Mouse (Mus musculus) urinary bladder, postnatal 25 days (tissue): Measurements from ENCODE around the gene Frk.
A peak's percentile ranks its signal among the peaks of the same experiment; 100 is the strongest.
"Not testable (repeated sequence)": the region's sequence is repeated elsewhere in the genome, so short reads cannot be mapped to it uniquely, and the experiment has no call there.

Experiments used
- DNase-seq: peaks from one replicate; pipeline ENCODE4 v3.0.0; 2022; ENCODE audit warnings: low spot score

Gene Frk

DNA sequence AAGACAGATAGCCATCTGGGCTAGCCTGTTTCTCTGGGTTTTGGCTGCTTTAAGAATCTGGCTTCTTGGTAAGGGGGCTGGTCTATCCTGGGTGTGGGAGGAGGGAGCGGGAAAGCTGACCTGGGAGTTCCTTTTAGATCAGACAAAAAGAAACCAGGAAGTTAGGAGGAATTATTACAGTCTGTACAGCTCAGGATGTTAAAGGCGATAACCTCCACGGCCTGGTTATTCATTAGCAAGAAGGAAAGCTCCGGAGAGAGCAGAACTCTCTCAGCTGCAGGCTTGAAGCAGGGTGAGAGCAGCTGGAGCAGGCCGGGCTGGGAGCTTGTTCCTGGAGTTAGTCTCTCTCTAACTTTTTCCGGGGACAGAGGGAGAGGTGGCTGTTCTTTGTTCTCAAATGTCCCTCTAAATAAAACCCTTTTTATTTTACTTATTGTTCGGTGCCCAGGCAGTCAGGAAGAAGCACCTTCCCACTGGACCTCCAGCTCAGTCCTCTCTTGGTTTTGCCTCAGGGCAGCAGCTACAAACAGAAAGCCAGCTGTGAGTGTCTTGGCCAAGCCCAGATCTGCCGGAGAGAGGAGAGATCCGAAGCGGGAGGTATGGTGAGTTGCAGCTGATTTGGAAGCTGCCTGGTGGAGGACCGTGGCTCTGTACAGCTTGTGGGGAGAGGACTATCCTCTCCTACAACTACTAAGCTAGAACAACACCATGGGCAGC lies at the start of gene Frk:
Gene Frk (plus strand): TSS at position 103 of the 717 bp plus-strand sequence.
- peak; percentile 36 for DNase-seq

DNA sequence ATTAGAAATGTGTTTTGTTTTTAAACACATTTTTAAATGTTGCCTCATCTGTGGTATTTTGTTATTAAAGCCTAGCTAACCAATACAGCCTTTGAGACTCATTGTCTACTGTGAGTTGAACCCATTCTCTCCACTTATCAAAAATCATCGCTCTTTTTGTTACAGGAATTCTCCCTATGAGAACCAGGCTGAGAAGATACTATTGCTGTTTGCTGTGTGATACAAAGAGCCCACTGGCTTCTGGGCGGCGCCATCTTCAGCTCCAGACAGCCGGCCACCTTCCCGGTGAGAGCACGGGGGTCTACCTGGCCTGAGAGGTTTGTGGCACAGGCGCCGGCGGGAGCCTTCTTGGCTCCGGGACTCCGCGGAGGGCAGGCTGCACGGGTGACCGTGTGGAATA lies 49.0 kb upstream of the Frk start:
- not testable (repeated sequence) for DNase-seq

DNA sequence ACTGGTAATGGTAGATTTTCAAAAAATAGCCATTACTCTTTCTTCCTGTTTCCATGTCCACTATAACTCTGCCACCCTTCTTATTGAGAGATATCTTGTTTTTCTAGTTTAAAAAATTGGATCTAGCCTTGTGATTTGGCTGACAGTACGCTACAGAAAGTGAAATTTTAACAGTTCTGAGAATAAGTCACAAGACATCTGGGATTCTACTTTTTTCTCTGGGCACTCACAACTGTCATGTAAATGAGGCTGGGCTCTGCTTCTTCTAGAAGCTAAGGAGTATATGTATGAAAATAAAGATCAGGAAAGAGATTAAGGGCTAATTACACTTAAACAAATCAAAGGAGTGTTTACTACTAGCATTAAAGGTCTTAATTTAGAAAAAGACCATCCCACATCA lies 33.7 kb upstream of the Frk start:
- DNase-seq: no peak

DNA sequence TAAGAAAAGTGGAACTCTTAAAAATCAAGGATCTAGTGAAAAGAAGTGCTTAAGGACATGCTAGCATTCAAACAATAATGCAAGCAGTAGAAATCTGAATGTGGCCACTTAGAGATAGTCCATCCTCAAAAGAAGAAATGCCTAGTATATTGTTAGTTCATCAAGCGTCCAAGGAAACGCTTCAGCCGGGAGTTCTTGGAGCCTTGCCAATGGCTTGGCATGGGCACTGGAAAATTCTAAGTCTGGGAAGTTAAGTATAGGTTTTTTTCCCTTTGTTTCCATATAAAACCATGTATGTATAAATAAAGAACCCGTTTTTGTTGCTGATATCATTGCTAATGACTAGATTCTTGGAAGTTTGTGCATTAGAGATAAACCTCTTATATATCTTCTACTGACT lies 21.7 kb upstream of the Frk start:
- DNase-seq: no peak

DNA sequence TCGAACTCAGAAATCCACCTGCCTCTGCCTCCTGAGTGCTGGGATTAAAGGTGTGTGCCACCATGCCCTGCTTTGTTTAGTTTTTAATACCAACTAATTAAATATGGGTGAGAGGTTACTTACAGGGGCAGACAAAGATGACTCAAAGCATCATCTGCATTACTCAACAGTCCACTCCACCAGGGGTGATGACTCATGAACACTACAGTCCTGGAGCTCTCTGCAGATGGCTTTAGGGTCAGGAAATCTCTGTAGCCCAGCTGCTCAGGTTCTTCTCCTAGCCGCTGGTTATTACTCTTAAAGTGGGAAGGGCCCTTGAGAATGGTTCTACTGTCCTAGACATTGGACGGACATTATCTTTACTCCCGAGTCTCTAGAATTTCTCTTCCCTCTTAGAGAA lies 18.9 kb upstream of the Frk start:
- DNase-seq: no peak

DNA sequence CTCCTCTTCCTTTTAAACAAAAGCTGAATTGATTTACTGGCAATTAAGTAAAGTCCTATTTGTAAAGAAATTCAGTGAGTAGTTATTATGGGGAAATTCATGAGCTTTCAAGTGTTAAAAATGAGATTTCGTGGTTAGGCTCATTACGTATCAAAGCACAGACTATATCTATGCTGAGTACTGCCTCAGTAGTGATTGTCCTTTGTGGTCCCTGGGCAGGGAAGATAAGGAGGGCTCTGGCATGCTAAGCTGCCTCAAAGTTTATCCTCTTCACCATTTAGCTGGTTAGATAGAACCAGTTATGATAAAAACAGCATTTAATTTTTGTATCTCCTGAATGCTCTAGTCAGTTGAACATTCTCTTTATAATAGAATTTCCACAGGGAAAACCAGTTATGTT lies 14.2 kb upstream of the Frk start:
- DNase-seq: no peak

DNA sequence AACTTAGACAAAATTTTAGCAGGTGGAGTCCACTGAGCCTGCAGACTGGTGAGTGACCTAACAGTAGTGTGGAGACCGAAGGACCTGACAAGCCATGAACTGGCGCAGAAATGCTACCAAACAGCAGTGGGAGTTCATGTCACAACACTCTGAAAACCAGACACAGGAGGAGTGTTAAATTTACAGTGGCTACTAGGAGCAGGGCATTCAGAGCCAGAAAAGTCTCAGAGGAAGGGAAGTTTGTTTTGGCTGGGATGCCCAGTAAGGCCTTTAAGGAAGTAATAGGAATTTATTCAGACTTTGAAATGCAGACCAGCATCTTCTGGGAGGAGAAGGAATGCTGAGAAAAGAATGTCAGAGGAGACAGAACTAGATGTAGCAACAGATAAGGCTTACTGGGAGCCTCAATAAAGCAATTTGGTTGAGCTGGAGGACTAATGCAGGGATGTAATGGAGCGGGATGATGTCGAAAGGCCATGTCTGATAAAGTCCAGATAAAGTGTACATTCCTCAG lies 3.2 kb upstream of the Frk start:
- DNase-seq: no peak

DNA sequence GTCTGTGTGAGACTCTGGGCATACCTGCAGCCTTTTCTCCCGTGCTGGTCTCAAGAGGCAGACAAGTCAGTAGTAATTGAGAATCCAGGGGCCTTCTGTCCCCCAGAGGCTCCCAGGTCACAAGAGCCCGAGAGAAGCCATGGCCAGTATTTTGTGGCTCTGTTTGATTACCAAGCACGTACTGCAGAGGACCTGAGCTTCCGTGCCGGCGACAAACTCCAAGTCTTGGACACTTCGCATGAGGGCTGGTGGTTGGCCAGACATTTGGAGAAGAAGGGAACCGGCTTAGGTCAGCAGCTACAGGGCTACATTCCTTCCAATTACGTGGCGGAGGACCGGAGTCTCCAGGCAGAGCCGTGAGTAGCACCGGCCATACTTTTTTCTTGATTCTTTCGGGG lies 814 bp downstream of the Frk start:
- peak; percentile 38 for DNase-seq

DNA sequence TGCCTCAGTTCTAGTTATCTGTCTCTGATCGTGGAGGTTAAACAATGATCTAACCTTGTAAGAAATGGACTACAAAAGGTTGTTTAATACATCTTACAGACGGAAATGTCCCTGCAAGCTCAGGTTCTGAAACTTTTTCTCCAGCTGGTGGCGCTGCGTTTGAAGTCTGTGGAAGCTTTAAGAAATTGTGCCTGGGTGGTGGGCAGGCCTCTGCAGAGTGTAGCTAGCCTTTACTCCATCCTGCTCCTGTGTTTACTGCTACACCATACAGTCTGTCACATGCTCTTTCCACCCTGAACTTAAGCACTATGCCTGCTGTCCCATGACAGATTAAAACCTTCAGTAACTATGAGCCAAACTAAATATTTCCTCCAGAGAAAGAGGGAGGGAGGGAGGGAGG lies 1.9 kb downstream of the Frk start:
- DNase-seq: peak; percentile 54

DNA sequence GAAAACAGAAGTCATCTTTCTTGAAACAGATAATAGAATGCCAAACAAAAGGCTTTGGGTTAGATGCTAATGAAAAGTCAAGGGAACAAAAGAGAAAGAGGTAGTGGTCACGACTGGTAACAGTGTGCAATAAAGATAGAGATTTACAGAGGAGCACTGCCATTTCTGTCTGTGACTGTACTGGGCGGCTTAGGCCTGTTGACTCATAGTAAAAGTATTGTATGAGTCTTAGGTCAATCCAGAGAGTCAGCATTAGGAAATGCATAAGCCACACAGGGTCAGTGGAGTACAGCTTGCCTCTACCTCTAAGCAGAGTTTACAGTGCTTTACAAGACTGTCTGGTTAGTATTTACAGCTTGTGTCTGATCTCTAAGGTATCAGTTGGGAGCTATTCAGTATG lies 24.6 kb downstream of the Frk start:
- no peak for DNase-seq

DNA sequence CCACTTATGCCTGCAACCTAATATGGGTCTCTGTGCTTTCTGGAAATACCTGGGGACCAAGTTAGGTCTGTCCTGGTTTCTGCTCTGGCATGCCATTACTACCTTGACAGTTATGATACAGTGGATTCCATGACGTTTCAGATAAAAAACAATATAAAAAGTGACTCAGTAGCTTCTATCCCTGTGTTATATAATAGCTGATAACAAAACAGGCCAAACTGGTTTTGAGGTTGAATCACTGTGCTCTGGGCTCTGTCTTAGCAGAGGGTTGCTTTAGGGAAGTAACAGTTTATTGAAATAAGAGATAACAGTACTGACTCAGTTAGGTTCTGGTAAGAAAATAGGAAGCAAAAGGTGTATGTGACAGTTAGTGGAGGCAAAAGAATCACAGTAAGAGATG lies 25.4 kb downstream of the Frk start:
- DNase-seq: no peak

DNA sequence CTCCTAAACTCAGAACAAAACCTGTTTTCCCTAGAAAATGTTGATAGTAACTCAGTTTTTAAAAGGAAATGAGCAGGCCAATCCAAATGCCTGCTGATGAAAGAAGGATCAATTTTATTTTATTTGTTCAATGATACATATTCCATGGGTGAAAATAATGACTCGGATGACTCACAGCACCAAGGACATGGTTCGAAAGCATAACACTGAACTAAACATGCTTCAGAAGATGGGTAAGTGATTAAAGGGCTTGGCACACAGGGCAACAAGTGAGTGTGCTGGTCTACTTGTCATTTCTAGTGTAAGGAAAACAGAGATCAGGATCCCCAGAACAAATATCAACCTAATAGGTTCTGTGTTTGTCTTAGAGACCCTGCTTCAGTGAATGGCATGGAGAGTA lies 26.1 kb downstream of the Frk start:
- DNase-seq: no peak

DNA sequence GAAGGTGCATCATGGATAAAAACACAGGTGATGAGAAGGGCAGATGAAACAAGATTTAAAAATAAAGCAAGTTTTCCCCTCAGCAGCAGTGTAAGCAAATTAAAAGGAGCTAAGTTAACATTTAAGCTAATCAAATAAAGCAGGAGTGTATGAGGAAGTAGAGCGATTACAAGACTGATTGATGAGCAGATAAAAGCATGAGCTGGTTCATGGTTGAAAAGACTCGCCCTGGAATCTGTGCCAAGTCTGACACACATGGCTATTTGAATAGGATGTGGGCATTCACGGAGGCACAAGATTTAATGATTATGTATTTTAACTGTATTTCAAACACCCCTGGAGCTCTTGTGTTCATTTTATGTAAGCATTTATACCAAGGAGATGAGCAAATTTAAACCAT lies 28.0 kb downstream of the Frk start:
- peak; percentile 15 for DNase-seq

DNA sequence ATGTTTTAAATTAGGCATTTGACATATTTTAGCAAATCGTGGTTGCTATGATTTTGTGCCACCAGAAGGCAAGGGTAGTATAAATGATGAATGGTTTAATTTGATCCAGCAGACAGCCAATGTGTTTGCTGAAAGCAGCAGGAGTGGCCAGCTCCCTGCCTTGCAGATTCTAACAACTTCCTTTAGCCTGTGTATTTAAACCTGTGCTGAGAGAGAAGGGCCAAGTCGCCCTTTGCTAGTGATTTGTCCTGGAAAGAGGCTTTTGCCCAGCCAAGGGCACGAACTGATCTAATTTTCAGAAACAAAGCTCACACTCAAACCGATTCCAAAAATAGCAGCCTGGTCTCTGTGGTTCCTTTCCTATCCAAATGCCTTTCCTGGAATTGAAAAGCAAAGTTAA lies 29.4 kb downstream of the Frk start:
- DNase-seq: no peak

DNA sequence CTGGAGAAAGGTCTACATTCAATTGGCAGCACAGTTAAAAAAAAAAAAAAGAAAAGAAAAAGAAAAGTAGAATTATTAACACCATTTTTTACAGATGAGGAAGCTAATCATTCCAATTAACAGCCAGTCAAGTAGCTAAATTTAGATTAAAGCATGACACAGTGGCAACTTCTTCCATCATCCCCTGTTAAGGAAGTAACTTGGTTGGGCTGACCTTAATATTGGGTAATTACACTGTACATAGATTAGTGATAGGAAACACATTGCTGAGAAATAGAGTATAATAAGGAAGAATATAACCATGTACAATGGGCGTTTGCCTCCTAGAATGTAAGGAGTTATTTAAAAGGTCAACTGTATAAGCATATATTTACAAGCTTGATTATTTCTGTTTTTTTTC lies 42.4 kb downstream of the Frk start:
- no peak for DNase-seq

DNA sequence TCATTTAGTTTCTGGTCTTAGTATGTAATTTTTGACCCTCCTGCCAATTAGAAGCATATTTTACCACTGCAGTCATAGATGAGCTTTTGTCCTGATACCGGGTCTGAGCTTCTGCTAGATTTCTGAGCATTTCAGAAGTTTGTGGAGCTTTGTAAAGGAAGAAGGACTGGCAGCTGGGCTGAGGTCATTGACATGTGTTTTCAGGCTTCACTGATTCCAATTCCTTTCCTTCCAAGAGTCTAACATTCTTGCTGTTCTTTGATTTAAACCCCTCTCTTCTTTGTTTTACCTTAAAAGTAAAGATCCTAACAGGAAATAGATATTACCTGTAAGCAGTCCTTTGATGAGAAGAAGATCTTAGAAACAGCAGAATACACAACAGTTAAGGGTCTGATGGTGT lies 48.6 kb downstream of the Frk start:
- DNase-seq: no peak

DNA sequence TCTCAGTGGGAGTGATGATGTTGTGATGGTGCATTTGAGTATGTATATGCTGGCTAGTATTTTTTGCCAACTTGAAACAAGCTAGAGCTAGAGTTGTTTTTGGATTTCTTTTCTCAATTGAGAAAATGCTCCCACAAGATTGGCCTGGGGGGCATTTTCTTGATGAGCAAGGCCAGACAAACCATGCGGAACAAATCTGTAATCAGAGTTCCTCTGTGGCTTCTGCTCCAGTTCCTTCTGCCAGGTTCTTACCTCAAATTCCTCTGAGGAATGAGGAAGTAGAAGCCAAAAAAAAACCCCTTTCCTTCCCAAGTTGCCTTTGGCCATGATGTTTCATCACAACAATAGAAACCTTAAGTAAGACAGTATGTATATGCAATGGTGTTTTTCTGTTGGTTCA lies 49.3 kb downstream of the Frk start:
- no peak for DNase-seq

DNA sequence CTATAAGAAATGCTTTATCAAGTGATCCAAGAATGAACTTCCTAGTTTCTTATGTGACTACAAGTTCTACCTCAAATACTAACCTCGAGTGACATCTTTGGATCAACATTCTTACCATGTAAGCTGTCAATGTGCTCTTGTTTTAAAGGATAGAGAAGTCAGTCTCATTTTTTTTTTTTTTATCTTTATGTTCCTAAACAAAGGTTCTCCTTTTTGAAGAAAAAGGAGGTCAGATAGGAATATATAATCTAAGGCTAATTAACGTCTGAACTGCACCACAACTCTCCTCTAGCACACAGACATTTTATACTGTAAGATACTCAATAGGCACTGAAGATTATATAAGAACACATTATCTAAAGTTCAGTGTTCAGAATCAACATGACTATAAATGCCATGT lies 57.5 kb downstream of the Frk start:
- no peak for DNase-seq

DNA sequence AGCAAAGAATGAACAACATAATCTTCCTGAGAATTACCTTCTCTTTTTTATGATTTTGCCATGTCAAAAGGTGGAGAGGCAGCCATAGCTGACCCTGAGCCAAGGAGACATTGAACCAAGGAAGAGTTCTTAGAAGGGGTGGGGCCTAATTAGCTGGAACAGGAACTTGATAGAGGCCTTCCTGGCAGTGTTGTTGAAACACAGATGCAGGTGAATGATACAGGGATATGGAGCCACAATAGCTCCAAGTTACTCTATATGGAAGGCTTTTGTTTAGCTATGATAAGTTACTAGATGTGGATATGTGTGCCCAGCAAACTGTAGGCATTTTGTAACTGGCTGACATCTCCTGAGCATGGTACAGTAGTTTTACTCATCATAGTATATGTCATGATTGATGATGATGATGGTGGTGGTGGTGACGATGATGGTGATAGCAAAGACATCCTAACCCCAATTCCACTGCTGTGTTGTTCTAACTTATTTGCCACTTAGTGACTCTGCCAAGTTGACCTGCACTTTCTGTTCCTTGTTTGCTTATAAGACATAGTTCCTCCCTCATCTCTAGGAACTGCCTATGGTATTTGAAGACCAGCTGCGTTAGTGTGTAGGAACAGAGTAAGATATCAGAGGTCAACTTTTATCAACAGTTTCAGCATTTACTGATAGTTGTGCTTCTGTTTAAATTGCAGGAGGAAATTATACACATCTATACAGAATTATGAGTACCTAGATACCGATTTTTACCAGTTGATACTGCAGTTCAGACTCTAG lies 58.7 kb downstream of the Frk start:
- DNase-seq: no peak

DNA sequence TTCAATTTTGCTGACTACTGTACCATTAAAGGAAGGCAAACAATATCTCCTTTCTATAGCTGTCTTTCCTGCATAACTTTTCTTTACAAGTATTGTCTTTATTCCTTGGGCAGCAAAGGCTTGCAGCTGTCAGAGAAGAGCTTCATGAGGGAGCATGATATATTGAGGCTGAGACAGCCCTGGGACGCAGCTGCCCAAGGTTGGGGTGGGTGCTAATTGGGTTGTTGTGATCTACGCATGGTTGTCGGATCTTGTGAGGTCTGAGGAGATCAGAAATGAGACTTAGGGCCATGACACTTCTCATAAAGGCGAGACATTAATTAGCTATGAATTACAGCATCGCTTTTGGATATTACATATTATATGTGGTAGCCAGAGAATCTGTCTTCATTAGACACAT lies 67.4 kb downstream of the Frk start:
- DNase-seq: no peak

DNA sequence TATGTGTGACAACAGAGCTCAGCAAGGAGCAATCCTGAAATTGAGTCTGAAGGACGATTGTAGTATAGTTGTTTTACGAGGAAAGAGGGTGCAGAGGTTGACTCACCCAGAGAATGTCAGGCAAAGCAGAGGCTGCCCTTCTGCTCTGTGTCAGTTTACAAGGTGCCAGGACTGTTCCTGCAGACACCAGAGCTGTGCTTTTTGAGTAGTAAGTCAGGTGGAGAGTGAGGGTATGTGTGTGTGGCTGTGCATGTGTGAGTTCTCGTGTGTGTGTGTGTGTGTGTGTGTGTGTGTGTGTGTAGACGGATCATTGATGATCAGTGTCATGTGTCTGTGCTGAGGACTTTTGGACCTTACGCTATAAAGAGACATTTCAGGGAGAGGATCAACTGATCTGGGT lies 68.4 kb downstream of the Frk start:
- no peak for DNase-seq

DNA sequence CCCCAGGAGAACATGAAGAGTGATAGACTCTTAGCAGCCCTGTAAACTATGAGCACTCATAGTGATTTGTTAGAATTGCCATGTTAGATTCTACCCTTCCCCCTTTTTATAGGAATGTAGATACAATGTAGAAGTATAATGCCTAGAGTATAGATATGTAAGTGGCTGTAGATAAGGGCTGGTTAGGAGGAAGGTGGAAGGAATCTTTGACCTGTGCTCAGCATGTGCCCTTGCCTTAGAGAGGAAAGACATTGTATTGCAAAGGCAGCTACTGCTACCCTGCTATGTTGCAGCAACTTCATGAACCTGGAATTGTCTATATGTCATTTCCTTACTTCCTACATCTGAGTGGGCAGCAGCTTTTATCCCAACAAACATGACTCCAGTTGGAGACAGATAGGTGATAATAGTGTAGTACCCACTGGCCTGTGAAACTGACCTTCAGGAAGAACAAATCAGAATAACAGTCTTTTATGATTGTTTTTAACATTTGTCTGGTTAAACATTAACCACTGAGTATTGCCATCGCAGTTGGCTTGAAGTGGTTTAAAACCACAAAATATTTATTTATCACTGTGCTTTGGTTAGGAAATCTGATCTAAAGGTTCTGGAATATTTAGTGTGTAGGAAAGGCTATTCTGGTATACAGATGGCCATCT lies 80.4 kb downstream of the Frk start:
- no peak for DNase-seq

DNA sequence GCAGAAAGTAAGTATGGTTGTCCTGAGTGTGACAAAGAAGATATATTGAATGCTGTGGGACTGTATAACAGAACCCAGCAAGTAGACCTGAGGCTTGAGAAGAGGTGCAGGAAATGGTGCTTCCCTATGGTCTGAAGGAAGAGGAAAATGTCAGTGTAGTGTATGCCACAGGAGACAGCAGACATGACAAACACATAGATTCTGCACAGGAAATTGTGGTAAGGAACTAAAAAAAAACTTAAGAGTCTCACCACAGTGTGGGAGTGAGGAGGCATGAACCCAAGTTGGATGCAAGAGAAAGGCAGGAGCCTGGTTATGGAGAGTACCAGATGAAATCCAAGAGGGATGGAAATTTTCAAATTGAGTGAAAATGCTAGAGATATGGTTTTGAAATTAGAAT lies 132.3 kb downstream of the Frk start:
- no peak for DNase-seq
